Mouse (Mus musculus) heart, adult 2 months (tissue): ENCODE data around the gene Trmt1. TPM values are rescaled to one million over a fixed set of nuclear protein-coding genes. Genes with fewer than 3 reads are reported as not detected.

Experiments
- DNase-seq, 2 experiments: peaks; one replicate each; pipeline ENCODE4 v3.0.0; 2021
- H3K27ac ChIP-seq: fragments of 200-600 bp; 2 replicates; pipeline ENCODE4 v1.8.1; 2022
- H3K27me3 ChIP-seq: fragments of 200-500 bp; 2 replicates; pipeline ENCODE4 v1.6.1; 2012; ENCODE audit warnings: mild to moderate bottlenecking, low read length, inconsistent platforms, mixed read lengths; ENCODE audit not compliant: control insufficient read depth, insufficient read depth
- H3K36me3 ChIP-seq: fragments of 200-500 bp; 2 replicates; pipeline ENCODE4 v1.6.1; 2012; ENCODE audit warnings: low read length, inconsistent platforms; ENCODE audit not compliant: control insufficient read depth, insufficient read depth
- H3K4me1 ChIP-seq: fragments of 200-500 bp; 2 replicates; pipeline ENCODE4 v1.6.1; 2011; ENCODE audit warnings: low read length; ENCODE audit not compliant: control insufficient read depth, insufficient read depth
- H3K4me3 ChIP-seq: fragments of 200-600 bp; 2 replicates; pipeline ENCODE4 v1.8.1; 2022
- H3K79me2 ChIP-seq: fragments of 200-500 bp; replicated peaks from 2 replicates; pipeline ENCODE4 v1.6.1; 2012; ENCODE audit warnings: mild to moderate bottlenecking, inconsistent platforms, low read length, moderate library complexity, mixed read lengths; ENCODE audit not compliant: control insufficient read depth, insufficient read depth
- H3K9ac ChIP-seq: fragments of 200-500 bp; 2 replicates; pipeline ENCODE4 v1.6.1; 2012; ENCODE audit warnings: low read depth, mild to moderate bottlenecking, control low read depth, inconsistent platforms, low read length, mixed read lengths
- CTCF ChIP-seq: fragments of 200-600 bp; IDR thresholded peaks from 2 replicates; pipeline ENCODE4 v1.8.1; 2022; ENCODE audit warnings: antibody characterized with exemption, mild to moderate bottlenecking, moderate library complexity
- EP300 ChIP-seq: fragments of 200-500 bp; IDR thresholded peaks from 2 replicates; pipeline ENCODE4 v1.6.1; 2011; ENCODE audit warnings: low read depth, low read length, control low read depth; ENCODE audit not compliant: insufficient read depth
- POLR2A ChIP-seq: fragments of 200-500 bp; IDR thresholded peaks from 2 replicates; pipeline ENCODE4 v1.6.1; 2011; ENCODE audit warnings: mild to moderate bottlenecking, low read depth, low read length, control low read depth; ENCODE audit not compliant: insufficient read depth
- WGBS: fragments of 180-500 bp; shearing (Covaris S2); methylation state at CpG from one replicate; pipeline ENCODE4 v1.1.7; 2018; 5-methylcytosine and 5-hydroxymethylcytosine counted together
- intact Hi-C: fragments of 180-260 bp; cut with DNase I; formaldehyde crosslinking; loops from one replicate; pipeline ENCODE4 v1.15.1; 2025
- polyA plus RNA-seq: library from polyadenylated mRNA; depleted of rRNA; stranded (reverse); fragments of >200 nt; gene quantifications from 2 replicates; pipeline ENCODE4 v1.2.3, GENCODE M21; 2012
- total RNA-seq, 2 experiments: library from RNA; stranded (reverse); gene quantifications; 2 replicates each; pipeline ENCODE4 v1.2.3; 2021

Trmt1 gene
- total and polyA plus RNA-seq, 3 experiments = 32.0 to 50.8 (median 37.4) TPM

DNA sequence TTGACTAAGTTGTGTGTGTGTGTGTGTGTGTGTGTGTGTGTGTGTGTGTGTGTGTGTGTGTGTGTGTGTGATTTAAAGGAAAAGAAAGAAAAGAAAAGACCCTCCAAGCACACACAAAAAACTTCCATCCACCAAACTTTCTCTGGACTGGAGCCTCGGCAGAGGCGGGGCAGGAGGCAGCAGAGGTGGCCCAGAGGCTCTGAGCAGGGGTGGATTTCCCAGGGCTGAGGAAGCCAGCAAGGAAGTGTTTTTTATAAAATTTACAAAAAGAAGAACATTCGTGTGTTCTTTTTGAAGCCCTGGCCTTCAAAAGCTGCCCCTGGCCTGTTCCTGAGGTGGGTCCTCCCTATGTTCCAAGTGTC lies 26.6 kb downstream of the Trmt1 start:
- peak; percentile 48 to 66 for DNase-seq

GRCm38 (mm10) chr8:84713381-84713780 lies 27.3 kb downstream of the Trmt1 start:
- intact Hi-C loops = no loop called here
- Histone ChIP-seq H3K27me3 (no peaks in the 10 kb centered on the region), H3K4me3 (no peak overlapping the region), H3K27ac (peak overlapping the region; percentile 75), H3K36me3 (0 out of 2 replicates have a peak, but pooled peaks cover 2% of the 10 kb centered on the region), H3K4me1 (peaks cover 11% of the 10 kb centered on the region), H3K9ac (peak overlapping the region; percentile 12; the same call in 1 of the 2 replicates), H3K79me2 (no peaks in the 10 kb centered on the region)
- 73% methylated on average over 4 of the region's 4 CpGs for WGBS
- no peak for TF ChIP-seq CTCF
- no peak for TF ChIP-seq EP300
- TF ChIP-seq POLR2A = no peak
- no peak for DNase-seq

More for the DNA sequence above, 26.6 kb downstream of the Trmt1 start:
- Histone ChIP-seq H3K27me3 (no peaks in the 10 kb centered on the region), H3K79me2 (no peaks in the 10 kb centered on the region), H3K9ac (no peak overlapping the region), H3K4me1 (peaks cover 13% of the 10 kb centered on the region), H3K27ac (peak overlapping the region; percentile 75), H3K36me3 (no peaks in the 10 kb centered on the region), H3K4me3 (no peak overlapping the region)
- intact Hi-C loops = no loop called here
- WGBS = 26% methylated on average over 3 of the region's 3 CpGs
- TF ChIP-seq POLR2A (no peak), EP300 (no peak), CTCF (no peak)

GRCm38 (mm10) chr8:84714161-84714560 lies 28.1 kb downstream of the Trmt1 start:
- peaks cover 3% of the 10 kb centered on the region for H3K36me3 ChIP-seq
- WGBS = 70% methylated on average over 4 of the region's 4 CpGs
- H3K9ac ChIP-seq = no peak overlapping the region
- intact Hi-C loops = no loop called here
- H3K27me3 ChIP-seq = no peaks in the 10 kb centered on the region
- TF ChIP-seq CTCF (no peak), POLR2A (no peak), EP300 (no peak)
- peak overlapping the region; percentile 75 for H3K27ac ChIP-seq
- peak in 1 of 2 experiments; percentile 27 for DNase-seq
- H3K4me3 ChIP-seq = no peak overlapping the region
- peaks cover 17% of the 10 kb centered on the region for H3K4me1 ChIP-seq
- no peaks in the 10 kb centered on the region for H3K79me2 ChIP-seq

GRCm38 (mm10) chr8:84715893-84716468 lies 29.9 kb downstream of the Trmt1 start:
- intact Hi-C loops = no loop called here
- peak overlapping the region; percentile 17 for H3K27ac ChIP-seq
- H3K27me3 ChIP-seq = no peaks in the 10 kb centered on the region
- TF ChIP-seq CTCF (no peak), EP300 (no peak), POLR2A (no peak)
- H3K79me2 ChIP-seq = no peaks in the 10 kb centered on the region
- no peak overlapping the region for H3K9ac ChIP-seq
- WGBS = 74% methylated on average over 27 of the region's 27 CpGs
- DNase-seq = no peak
- peaks cover 4% of the 10 kb centered on the region for H3K36me3 ChIP-seq
- no peak overlapping the region for H3K4me3 ChIP-seq
- peaks cover 16% of the 10 kb centered on the region for H3K4me1 ChIP-seq

- Histone ChIP-seq H3K9ac (no peak overlapping the region), H3K4me3 (no peak overlapping the region), H3K27ac (no peak overlapping the region), H3K27me3 (no peaks in the 10 kb centered on the region), H3K79me2 (no peaks in the 10 kb centered on the region), H3K36me3 (peaks cover 4% of the 10 kb centered on the region), H3K4me1 (peaks cover 16% of the 10 kb centered on the region)
- 84% methylated on average over 11 of the region's 11 CpGs for WGBS
- intact Hi-C loops = no loop called here
- no peak for DNase-seq
- no peak for TF ChIP-seq CTCF
- no peak for TF ChIP-seq POLR2A
- no peak for TF ChIP-seq EP300
Measured at GRCm38 (mm10) chr8:84716790-84717189, 30.7 kb downstream of the Trmt1 start.

DNA sequence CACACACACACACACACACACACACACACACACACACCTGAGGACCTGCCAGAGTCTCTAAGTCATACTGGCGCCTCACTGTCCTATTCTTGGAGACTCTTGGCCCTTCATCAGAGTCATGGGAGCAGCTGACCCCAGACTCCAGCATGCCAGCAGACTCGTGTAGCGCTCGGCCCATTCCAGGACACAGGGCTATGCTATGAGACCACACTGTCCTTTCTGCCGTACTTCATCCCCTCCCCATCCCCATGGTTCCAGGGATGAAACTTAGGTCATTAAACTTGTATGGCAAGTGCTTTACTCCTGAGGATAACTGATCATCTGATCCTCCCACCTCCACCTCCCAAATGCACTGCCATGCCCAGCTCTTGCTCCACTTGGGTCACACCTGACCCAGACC lies 32.4 kb downstream of the Trmt1 start:
- intact Hi-C loops = no loop called here
- Histone ChIP-seq H3K4me1 (peaks cover 23% of the 10 kb centered on the region), H3K27me3 (no peaks in the 10 kb centered on the region), H3K79me2 (no peaks in the 10 kb centered on the region), H3K4me3 (no peak overlapping the region), H3K36me3 (peaks cover 9% of the 10 kb centered on the region), H3K27ac (peak overlapping the region; percentile 11), H3K9ac (no peak overlapping the region)
- no peak for TF ChIP-seq CTCF
- TF ChIP-seq EP300 = peak; percentile 77; the same call in 1 of the 2 replicates
- no peak for DNase-seq
- WGBS = 69% methylated on average over 5 of the region's 5 CpGs
